Mouse (Mus musculus) liver, embryonic 14.5 days (tissue): Measurements from ENCODE around the gene Tmem59l. TPM values are rescaled to one million over a fixed set of nuclear protein-coding genes. Genes with fewer than 3 reads are reported as not detected.

Source experiments
- ATAC-seq: fragments of 200-750 bp; cut with Nextera tagmentation; 2 replicates; pipeline ENCODE4 v1.8.0; 2017; ENCODE audit warnings: moderate number of reproducible peaks, mild to moderate bottlenecking, moderate library complexity; ENCODE audit not compliant: insufficient read depth
- DNase-seq, 3 experiments: peaks; one replicate each; pipeline ENCODE4 v3.0.0-alpha.2; 2012 to 2013; ENCODE audit warnings: low read depth in 3 of 3, low spot score in 3 of 3
- H3K27ac ChIP-seq: fragments of 300-500 bp; sonication (generic); 2 replicates; pipeline ENCODE4 v1.5.1; 2014; ENCODE audit warnings: moderate library complexity, mild to moderate bottlenecking, control low read depth, inconsistent platforms
- H3K27me3 ChIP-seq: fragments of 300-500 bp; sonication (generic); 2 replicates; pipeline ENCODE4 v1.6.1; 2014; ENCODE audit warnings: mild to moderate bottlenecking, low read length, moderate library complexity; ENCODE audit not compliant: control insufficient read depth, insufficient read depth
- H3K36me3 ChIP-seq: fragments of 300-500 bp; sonication (generic); replicated peaks from 2 replicates; pipeline ENCODE4 v1.6.1; 2014; ENCODE audit warnings: low read depth; ENCODE audit not compliant: control insufficient read depth, insufficient read depth
- H3K4me1 ChIP-seq, 2 experiments: fragments of 200-500 bp in 1 of 2; fragments of 300-500 bp in 1 of 2; sonication (generic) in 1 of 2; replicated peaks; 2 replicates each; pipeline ENCODE4 v1.6.1; 2012 to 2014; ENCODE audit warnings: antibody characterized with exemption in 1 of 2, inconsistent platforms in 1 of 2, low read length in 1 of 2; ENCODE audit not compliant: control insufficient read depth in 2 of 2, insufficient read depth in 2 of 2
- H3K4me2 ChIP-seq: fragments of 300-500 bp; sonication (generic); 2 replicates; pipeline ENCODE4 v1.6.1; 2014; ENCODE audit warnings: low read depth, mild to moderate bottlenecking, control low read depth, moderate library complexity
- H3K4me3 ChIP-seq, 2 experiments: fragments of 200-500 bp in 1 of 2; fragments of 300-500 bp in 1 of 2; sonication (generic) in 1 of 2; 2 replicates each; pipeline ENCODE4 v1.5.1; 2012 to 2014; ENCODE audit warnings: low read depth in 2 of 2, low read length in 2 of 2, mild to moderate bottlenecking in 2 of 2, control low read depth in 1 of 2, inconsistent platforms in 1 of 2, moderate library complexity in 1 of 2; ENCODE audit not compliant: insufficient read depth in 1 of 2
- H3K9ac ChIP-seq: fragments of 300-500 bp; sonication (generic); replicated peaks from 2 replicates; pipeline ENCODE4 v1.6.1; 2014; ENCODE audit warnings: mild to moderate bottlenecking, control low read depth, moderate library complexity
- H3K9me3 ChIP-seq: fragments of 300-500 bp; sonication (generic); 2 replicates; pipeline ENCODE4 v1.6.1; 2016; ENCODE audit warnings: low read length, mixed read lengths; ENCODE audit not compliant: control insufficient read depth
- CTCF ChIP-seq: IDR thresholded peaks from 2 replicates; pipeline ENCODE4 v1.5.1; 2016; ENCODE audit warnings: antibody characterized with exemption, low read depth, control low read depth
- EP300 ChIP-seq: IDR thresholded peaks from 2 replicates; pipeline ENCODE4 v1.6.1; 2016; ENCODE audit warnings: antibody characterized with exemption, low read depth
- WGBS: fragments of 180-500 bp; shearing (Covaris S2); extraction: QIAGEN DNeasy Blood & Tissue Kit; methylation state at CpG from one replicate; pipeline ENCODE4 v1.1.7; 2014; ENCODE audit not compliant: insufficient replicate concordance; 5-methylcytosine and 5-hydroxymethylcytosine counted together
- polyA plus RNA-seq, 2 experiments: library from polyadenylated mRNA; depleted of rRNA in 1 of 2; stranded (reverse) in 1 of 2; unstranded in 1 of 2; fragments of >200 nt; fragmentation: Nextera tagmentation in 1 of 2; extraction: Ambion mirVana in 1 of 2; gene quantifications; 2 replicates each; pipeline versions ENCODE4 v1.2.1 to v1.2.3; 2012 to 2014

Gene Tmem59l
- polyA plus RNA-seq, 2 experiments = 0.03 TPM; not detected in 1

DNA sequence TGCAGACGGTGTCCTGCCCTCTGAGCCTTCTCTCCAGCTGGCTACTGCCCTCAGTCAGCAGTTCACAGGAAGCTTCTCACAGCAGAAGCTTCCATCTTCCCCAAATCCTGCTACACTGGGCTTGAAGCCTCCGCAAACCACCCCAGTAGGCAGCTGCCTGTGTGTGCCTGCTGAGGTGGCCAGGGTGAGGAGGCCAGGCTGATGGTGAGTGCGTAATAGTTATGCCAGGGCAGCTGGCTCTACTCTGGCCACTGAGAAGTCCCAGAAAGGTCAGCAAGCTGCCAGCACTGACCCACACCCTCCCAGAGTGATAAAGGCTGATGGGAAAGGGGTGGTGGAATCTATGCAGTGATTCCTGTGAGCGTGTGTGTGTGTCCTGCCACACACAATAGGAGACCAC, 20.9 kb downstream of the Tmem59l start:
- TF ChIP-seq CTCF (no peak), EP300 (no peak)

DNA sequence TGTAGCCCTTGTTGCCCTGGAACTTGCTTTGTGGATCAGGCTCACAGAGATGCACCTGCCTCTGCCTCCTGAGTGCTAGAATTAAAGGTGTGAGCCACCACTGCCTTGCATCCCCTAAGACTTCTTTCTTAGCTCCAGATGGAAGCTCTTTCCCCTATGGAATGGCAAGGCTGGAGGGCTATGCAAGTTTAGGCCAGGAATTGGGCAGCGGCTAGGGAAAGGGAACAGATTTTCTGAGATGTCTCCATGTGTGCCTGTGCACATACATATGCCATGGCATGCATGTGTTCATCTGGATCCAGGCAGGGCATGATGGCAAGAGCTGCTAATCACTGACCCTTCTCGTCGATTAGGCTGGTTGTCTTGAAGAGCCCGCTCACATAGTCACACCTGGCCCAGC, 21.5 kb downstream of the Tmem59l start:
- Histone ChIP-seq H3K36me3 (no peaks in the 10 kb centered on the region), H3K27me3 (no peaks in the 10 kb centered on the region), H3K4me3 (no peak overlapping the region), H3K4me2 (no peak overlapping the region), H3K4me1 (peaks cover 0 to 15% of the 10 kb centered on the region in 2 experiments; a peak in 3 of 4 replicates), H3K9ac (no peak overlapping the region), H3K9me3 (no peaks in the 10 kb centered on the region), H3K27ac (no peak overlapping the region)
- DNase-seq (no peak), ATAC-seq (no peak)
- WGBS = 70% methylated on average over 4 of the region's 4 CpGs
- TF ChIP-seq CTCF = no peak
- no peak for TF ChIP-seq EP300

More for the DNA sequence above, 20.9 kb downstream of the Tmem59l start:
- 88% methylated on average over 4 of the region's 4 CpGs for WGBS
- Histone ChIP-seq H3K4me3 (no peak overlapping the region), H3K27me3 (no peaks in the 10 kb centered on the region), H3K27ac (no peak overlapping the region), H3K9me3 (no peaks in the 10 kb centered on the region), H3K36me3 (no peaks in the 10 kb centered on the region), H3K4me2 (no peak overlapping the region), H3K4me1 (peaks cover 0 to 15% of the 10 kb centered on the region in 2 experiments; a peak in 3 of 4 replicates), H3K9ac (no peak overlapping the region)
- DNase-seq (no peak), ATAC-seq (no peak)

DNA sequence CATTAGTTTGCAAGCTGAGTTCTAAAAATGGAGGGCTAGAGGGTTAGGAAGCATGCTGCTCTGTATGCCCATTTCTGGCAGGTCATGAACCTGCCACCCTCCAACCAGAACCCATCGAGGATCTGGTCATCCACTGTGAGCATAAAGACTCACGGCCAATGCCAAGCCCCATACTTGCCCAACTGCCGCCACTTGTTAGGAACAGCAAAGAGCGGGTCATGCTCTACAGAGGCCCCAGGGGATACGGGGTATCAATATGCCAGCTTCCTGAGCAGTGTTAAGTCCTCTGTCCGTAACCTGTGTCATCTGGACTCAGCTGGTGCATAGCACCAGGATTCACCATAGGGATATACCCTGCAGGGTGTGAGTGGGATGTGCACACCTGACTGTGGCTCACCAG, 23.0 kb downstream of the Tmem59l start:
- Histone ChIP-seq H3K9me3 (no peaks in the 10 kb centered on the region), H3K4me1 (peaks cover 0 to 8% of the 10 kb centered on the region in 2 experiments; a peak in 3 of 4 replicates), H3K27ac (no peak overlapping the region), H3K4me2 (no peak overlapping the region), H3K36me3 (no peaks in the 10 kb centered on the region), H3K9ac (no peak overlapping the region), H3K27me3 (no peaks in the 10 kb centered on the region), H3K4me3 (no peak overlapping the region)
- 84% methylated on average over 6 of the region's 6 CpGs for WGBS
- DNase-seq (no peak), ATAC-seq (no peak)
- no peak for TF ChIP-seq EP300
- TF ChIP-seq CTCF = no peak

DNA sequence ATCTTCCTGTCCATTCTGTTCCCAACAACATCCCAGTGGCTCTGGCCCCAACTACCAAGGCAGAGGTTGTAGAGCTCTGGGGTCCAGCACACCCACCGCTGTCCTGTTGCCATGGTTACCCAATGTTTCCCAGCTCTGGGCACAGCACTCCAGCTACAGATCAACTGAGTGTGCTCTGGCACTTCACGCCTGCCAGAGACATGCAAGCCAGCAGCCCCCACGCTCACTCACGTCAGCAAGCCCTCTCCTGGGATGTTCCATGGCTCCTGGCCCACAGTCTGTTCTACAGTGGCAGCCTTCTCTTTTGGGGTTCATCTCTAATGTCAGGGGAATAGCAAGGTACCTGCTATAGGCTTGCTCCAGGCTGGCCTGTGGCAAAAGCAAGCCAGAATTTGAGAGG, 23.9 kb downstream of the Tmem59l start:
- Histone ChIP-seq H3K9me3 (no peaks in the 10 kb centered on the region), H3K27me3 (no peaks in the 10 kb centered on the region), H3K36me3 (no peaks in the 10 kb centered on the region), H3K9ac (no peak overlapping the region), H3K27ac (no peak overlapping the region), H3K4me3 (no peak overlapping the region), H3K4me1 (peaks cover 0 to 4% of the 10 kb centered on the region in 2 experiments; a peak in 1 of 4 replicates), H3K4me2 (no peak overlapping the region)
- TF ChIP-seq EP300 (no peak), CTCF (no peak)
- 85% methylated on average over 4 of the region's 4 CpGs for WGBS
- no peak for ATAC-seq
- no peak for DNase-seq

DNA sequence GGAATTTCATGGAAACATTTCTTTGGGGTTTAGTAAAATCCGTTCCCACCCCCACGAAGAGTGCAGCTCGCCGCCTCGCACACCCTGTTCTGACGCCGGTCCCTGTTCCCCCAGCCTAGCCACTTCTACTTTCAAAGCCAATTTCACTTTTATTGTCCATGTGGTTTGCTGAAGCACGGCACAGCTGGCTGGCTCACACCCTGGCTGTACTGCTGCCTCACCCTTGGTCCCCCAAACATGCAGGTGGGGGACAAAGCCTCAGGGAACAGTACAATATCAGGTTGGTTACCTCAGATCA, 24.7 kb downstream of the Tmem59l start:
- no peaks in the 10 kb centered on the region for H3K36me3 ChIP-seq
- DNase-seq (no peak), ATAC-seq (no peak)
- H3K27ac ChIP-seq = no peak overlapping the region
- WGBS = 82% methylated on average over 8 of the region's 8 CpGs
- H3K27me3 ChIP-seq = no peaks in the 10 kb centered on the region
- no peak for TF ChIP-seq EP300
- TF ChIP-seq CTCF = no peak
- H3K4me2 ChIP-seq = no peak overlapping the region
- H3K9me3 ChIP-seq = no peaks in the 10 kb centered on the region
- H3K4me3 ChIP-seq = no peak overlapping the region
- H3K9ac ChIP-seq = no peak overlapping the region
- H3K4me1 ChIP-seq = 0 out of 4 replicates have a peak, but pooled peaks cover 0 to 3% of the 10 kb centered on the region in 2 experiments
